Mouse (Mus musculus) CH12.LX (cell line): Measurements from ENCODE around the gene Tm4sf19.

Source experiments
- BHLHE40 ChIP-seq: IDR thresholded peaks from 2 replicates; pipeline ENCODE4 v1.6.1; 2011; ENCODE audit warnings: mild to moderate bottlenecking, low read depth, low read length, improper control_type of control experiment
- CTCF ChIP-seq, 2 experiments: IDR thresholded peaks in 1 of 2; conservative IDR thresholded peaks in 1 of 2; 2 replicates each; pipeline ENCODE4 v1.5.1; 2011 to 2012; ENCODE audit warnings: low read depth in 2 of 2, low read length in 2 of 2, improper control_type of control experiment in 1 of 2, inconsistent platforms in 1 of 2, mild to moderate bottlenecking in 1 of 2, moderate library complexity in 1 of 2
- EP300 ChIP-seq: IDR thresholded peaks from 2 replicates; pipeline ENCODE4 v1.6.1; 2011; ENCODE audit warnings: low read length, improper control_type of control experiment
- MAFK ChIP-seq: IDR thresholded peaks from 2 replicates; pipeline ENCODE4 v1.6.1; 2011; ENCODE audit warnings: low read length, improper control_type of control experiment; ENCODE audit not compliant: insufficient replicate concordance
- MYC ChIP-seq: IDR thresholded peaks from 2 replicates; pipeline ENCODE4 v1.6.1; 2011; ENCODE audit warnings: low read depth, mild to moderate bottlenecking, improper control_type of control experiment, low read length
- POLR2A ChIP-seq: IDR thresholded peaks from 2 replicates; pipeline ENCODE4 v1.6.1; 2011; ENCODE audit warnings: low read depth, mild to moderate bottlenecking, improper control_type of control experiment, low read length
- ZMIZ1 ChIP-seq: IDR thresholded peaks from 2 replicates; pipeline ENCODE4 v1.6.1; 2012; ENCODE audit warnings: low read depth, mild to moderate bottlenecking, inconsistent platforms, low read length, improper control_type of control experiment

GRCm38 (mm10) chr16:32379575-32379974 is 20.7 kb upstream of the Tm4sf19 start:
- TF ChIP-seq EP300 (no peak), CTCF (conservative IDR thresholded peaks at IDR 0.05 in 1 of 2, IDR thresholded peaks at IDR 0.05 in 1 of 2; ENCODE audit: low read depth in 2 of 2, low read length in 2 of 2) (no peak), ZMIZ1 (no peak), BHLHE40 (no peak), MYC (no peak), POLR2A (no peak), MAFK (no peak)
